Mouse (Mus musculus) E14TG2a.4 (cell line): Measurements from ENCODE around the gene Nt5c2.

Experiments used
- CTCF ChIP-seq: conservative IDR thresholded peaks from 2 replicates; pipeline ENCODE4 v1.5.1; 2014; ENCODE audit warnings: low read length
- POU5F1 ChIP-seq: IDR thresholded peaks from 2 replicates; pipeline ENCODE4 v1.6.1; 2014; ENCODE audit warnings: low read length, borderline replicate concordance

- TF ChIP-seq CTCF (no peak), POU5F1 (no peak)
These were observed 42.7 kb upstream of the Nt5c2 start for GRCm38 (mm10) chr19:47057684-47058083.
